8 mouse cellular contexts compared by ENCODE assay signal in genomic region chr8:72380656-72381055, GRCm38 (mm10).
"Had no signal": no experiment of that assay in that cellular context is flagged by ENCODE, and none has a peak within 500 bp of the region (broad histone marks: within the 10 kb centered on the region; RNA-seq: fewer than 3 reads in every experiment).

No protein-coding gene starts in this region.

- DNase-seq: kidney, postnatal 25 days; liver; liver, embryonic 13.5 days; liver, postnatal 0 days; lung, postnatal 14 days; right cerebral cortex, adult 18-20 months; right cerebral cortex, postnatal 25 days; thymus, postnatal 4 days had no signal
